In the genomic region with DNA sequence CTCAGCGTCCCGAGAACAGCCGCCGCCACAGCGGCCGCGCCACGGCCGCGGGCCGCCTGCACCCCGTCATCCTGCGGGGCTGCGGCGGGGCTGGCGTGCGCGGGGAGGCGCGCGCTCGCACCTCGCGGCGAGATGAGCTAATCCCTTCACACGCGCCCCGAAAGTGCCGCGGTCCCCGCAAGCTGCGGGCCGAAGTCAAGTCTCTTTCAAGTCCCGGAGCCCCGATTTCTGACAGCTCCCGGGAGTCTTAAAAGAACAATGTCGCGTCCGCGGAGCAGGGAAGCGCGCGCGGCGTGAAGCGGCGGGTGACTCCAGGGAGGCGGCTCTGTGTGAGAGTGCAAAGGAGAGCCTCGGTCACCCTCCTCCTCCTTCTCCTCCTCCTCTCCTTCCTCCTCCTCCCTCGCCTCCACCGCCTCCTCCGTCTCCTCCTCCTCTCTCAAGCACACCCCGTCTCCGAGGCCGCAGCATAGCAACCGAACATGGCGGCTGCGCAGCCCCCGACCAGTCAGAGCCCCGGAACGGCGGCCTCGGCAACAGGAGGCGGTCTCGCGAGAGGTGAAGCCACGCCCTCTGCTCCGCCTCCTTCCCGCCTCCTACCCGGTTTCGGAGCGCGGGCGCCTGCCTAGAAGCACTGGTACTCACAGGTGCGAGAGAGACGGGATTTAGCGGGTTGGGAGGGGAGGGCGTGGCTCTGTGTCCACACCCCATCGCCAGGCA, we compare ENCODE assay signal across 8 mouse cellular contexts. TPM values are rescaled to one million over a fixed set of nuclear protein-coding genes. Genes with fewer than 3 reads are reported as not detected.
DNase-seq lines count a peak whose midpoint lies in the region; ATAC-seq and TF ChIP-seq lines count a peak whose summit lies in the region.

A gene (minus strand): TSS at position 579 of the 717 bp plus-strand sequence.

- peak within 1 kb of the TSS; percentile 87 for H3K9ac ChIP-seq in ES-E14 (ENCODE audit: insufficient read depth, low read depth, low read length, poor library complexity, severe bottlenecking)
- H3K9ac ChIP-seq in forebrain, embryonic 15.5 days (replicated peaks): peak within 1 kb of the TSS; percentile 90

- no peaks in the 10 kb centered on the region for H3K4me1 ChIP-seq in ES-E14 (ENCODE audit: control insufficient read depth in 2 of 2, insufficient read depth in 2 of 2, low read length in 2 of 2, poor library complexity in 1 of 2)
- peaks cover 24% of the 10 kb centered on the region for H3K4me1 ChIP-seq in forebrain, embryonic 15.5 days
- no peaks in the 10 kb centered on the region; the same call in 1 of the 2 replicates for H3K4me1 ChIP-seq in lung, adult 2 months (ENCODE audit: control insufficient read depth, insufficient read depth, low read length)

- WGBS in forebrain, embryonic 15.5 days: under 1% methylated on average over 78 of the region's 79 CpGs
- WGBS in lung, adult 2 months: under 1% methylated on average over 67 of the region's 79 CpGs

- DNase-seq in ES-E14 (ENCODE audit: low read depth, low spot score): peak; percentile 97
- DNase-seq in cerebellum, adult 11-12 months: peak; percentile 100
- peak; percentile 96 for DNase-seq in heart, postnatal 25 days (ENCODE audit: low spot score)
- DNase-seq in layer of hippocampus, adult 18-20 months (ENCODE audit: low spot score in 2 of 2): peak; percentile 96 to 97
- DNase-seq in lung, adult 2 months: peak; percentile 99
- DNase-seq in thymus, adult 18-20 months: peak; percentile 99

- H3K27me3 ChIP-seq in forebrain, embryonic 15.5 days: no peaks in the 10 kb centered on the region

- peak within 1 kb of the TSS; percentile 67 for H3K4me2 ChIP-seq in forebrain, embryonic 15.5 days (replicated peaks)

- H3K36me3 ChIP-seq in ES-E14 (ENCODE audit: control insufficient read depth, insufficient read depth, low read length, poor library complexity, severe bottlenecking): no peaks in the 10 kb centered on the region
- H3K36me3 ChIP-seq in forebrain, embryonic 15.5 days: no peaks in the 10 kb centered on the region

- peak within 1 kb of the TSS; percentile 40; the same call in 1 of the 2 replicates for H3K27ac ChIP-seq in ES-E14 (ENCODE audit: insufficient read depth, low read depth, low read length, poor library complexity, severe bottlenecking)
- peak within 1 kb of the TSS; percentile 97 for H3K27ac ChIP-seq in forebrain, embryonic 15.5 days (replicated peaks)

- no peaks in the 10 kb centered on the region for H3K9me3 ChIP-seq in ES-E14 (ENCODE audit: control insufficient read depth, insufficient read depth, low read depth, low read length)
- H3K9me3 ChIP-seq in forebrain, embryonic 15.5 days: no peaks in the 10 kb centered on the region

- peak; percentile 79; the same call in 1 of the 2 replicates for TF ChIP-seq POLR2A in lung, adult 2 months (IDR thresholded peaks at IDR 0.05; ENCODE audit: borderline replicate concordance, extremely low read depth, low read depth, low read length)

- intact Hi-C loops in heart, postnatal 25 days (cut with DNase I): loop anchor here (5.0 to 10.0 kb wide), 2 partner anchors 75 to 312 kb away; a partner anchor contains a TSS

- peak; percentile 100 for ATAC-seq in forebrain, embryonic 15.5 days (replicated peaks)
- ATAC-seq in neutrophil, adult 5-6 weeks (ENCODE audit: extremely low read depth, insufficient number of reproducible peaks, low FRiP score, poor library complexity, severe bottlenecking): peak; percentile 92

- in situ Hi-C loops in ES-E14 (cut with MboI; ENCODE audit: low sequenced_read_pairs in 2 of 2, unreplicated experiment in 2 of 2): no loop called here

- peak within 1 kb of the TSS; percentile 81 to 84 for H3K4me3 ChIP-seq in ES-E14 (ENCODE audit: insufficient read depth in 1 of 2, low read depth in 1 of 2, low read length in 2 of 2, poor library complexity in 1 of 2, severe bottlenecking in 1 of 2)
- H3K4me3 ChIP-seq in forebrain, embryonic 15.5 days: peak within 1 kb of the TSS; percentile 91
- H3K4me3 ChIP-seq in lung, adult 2 months (replicated peaks; ENCODE audit: extremely low read depth, low read depth, low read length): peak within 1 kb of the TSS; percentile 69

- TF ChIP-seq CTCF in lung, adult 2 months (IDR thresholded peaks at IDR 0.05; ENCODE audit: insufficient read depth, low read length): no peak

TF ChIP-seq in ES-E14, 5 proteins besides CTCF, POLR2A, EP300 and RAD21:
- TF ChIP-seq MAFK (IDR thresholded peaks at IDR 0.05; ENCODE audit: insufficient read depth, low read depth, low read length): no peak
- peak; percentile 97 for TF ChIP-seq CHD2 (IDR thresholded peaks at IDR 0.05; ENCODE audit: low read depth, low read length)
- 0 out of 2 replicates have a peak, but pooled peaks have one; percentile 57 for TF ChIP-seq HCFC1 (IDR thresholded peaks at IDR 0.05; ENCODE audit: borderline replicate concordance, insufficient read depth, low read length)
- no peak for TF ChIP-seq ZNF384 (IDR thresholded peaks at IDR 0.05; ENCODE audit: low read depth, low read length)
- no peak for TF ChIP-seq ZC3H11A (IDR thresholded peaks at IDR 0.05; ENCODE audit: borderline replicate concordance, low read depth, low read length)

RNA-seq across cellular contexts. Expression of the gene that starts here (rescaled TPM):
- 15.6 and 17.8 TPM in 2 replicates for total RNA-seq in ES-E14 (2012; rRNA removed)
- polyA plus RNA-seq in forebrain, embryonic 15.5 days (2015; fragmentation: Nextera tagmentation; extraction: Ambion mirVana): 17.2 and 18.3 TPM in 2 replicates
- 10 to 100 TPM; 26.1 to 27.9 TPM for total RNA-seq in heart, postnatal 25 days (2021)
- 10 to 100 TPM; 56.9 to 61.0 TPM for total RNA-seq in layer of hippocampus, adult 18-20 months (2021)
- 3.9 and 4.2 TPM in 2 replicates for polyA plus RNA-seq in lung, adult 2 months (2012; rRNA removed)
- total RNA-seq in neutrophil, adult 5-6 weeks (2017): 15.7 and 28.4 TPM in 2 replicates

Comparison
In these comparisons a context has a peak if more than half of its experiments do, and no peak if none do; other contexts are left out.
1. Peak in every context shown above with its lines: DNase-seq, ATAC-seq, H3K4me3 ChIP-seq and H3K27ac ChIP-seq.